Mouse (Mus musculus) adrenal gland, postnatal 25 days (tissue): Measurements from ENCODE around the gene Galnt18. TPM values are rescaled to one million over a fixed set of nuclear protein-coding genes. Genes with fewer than 3 reads are reported as not detected.

Experiments
- DNase-seq: peaks from one replicate; pipeline ENCODE4 v3.0.0; 2021; ENCODE audit warnings: mixed read lengths
- microRNA-seq, 2 experiments: library from miRNA; unstranded; fragments of <30 nt; microRNA quantifications; one replicate each; pipeline ENCODE4 v1.2.0; 2021
- total RNA-seq: library from RNA; stranded (reverse); gene quantifications from 2 replicates; pipeline ENCODE4 v1.2.3, GENCODE M21; 2021

The Galnt18 gene
- total RNA-seq, 1 experiment from 2014 or later = 16.9 TPM

- DNase-seq = no peak
Measured at GRCm38 (mm10) chr7:111466720-111467119, 313.1 kb downstream of the Galnt18 start.

- no peak for DNase-seq
Measured at GRCm38 (mm10) chr7:111466121-111466520, 313.7 kb downstream of the Galnt18 start.

- DNase-seq = no peak
Measured at GRCm38 (mm10) chr7:111459716-111460115, 320.1 kb downstream of the Galnt18 start.

GRCm38 (mm10) chr7:111456007-111456406 is 323.8 kb downstream of the Galnt18 start:
- DNase-seq = no peak

- DNase-seq = no peak
Measured at GRCm38 (mm10) chr7:111455541-111455940, 324.2 kb downstream of the Galnt18 start.

GRCm38 (mm10) chr7:111452000-111452399 is 327.8 kb downstream of the Galnt18 start:
- no peak for DNase-seq

GRCm38 (mm10) chr7:111450286-111451095 is 329.3 kb downstream of the Galnt18 start:
- no peak for DNase-seq

GRCm38 (mm10) chr7:111433173-111433572 is 346.6 kb downstream of the Galnt18 start:
- no peak for DNase-seq

- no peak for DNase-seq
Measured at GRCm38 (mm10) chr7:111427392-111427791, 352.4 kb downstream of the Galnt18 start.

Small RNA genes lying within 50 kb of the gene (microRNA-seq; reads per million reads assigned to microRNA genes)
- 0 reads per million in 2 experiments for gene Gm25787

Other genes starting within 250 kb of the Galnt18 start
- gene Usp47, start 243.5 kb upstream of the Galnt18 start, total RNA-seq = 73.4 and 75.9 TPM in 2 replicates